ENCODE assay signal across 17 mouse cellular contexts in the genomic region with DNA sequence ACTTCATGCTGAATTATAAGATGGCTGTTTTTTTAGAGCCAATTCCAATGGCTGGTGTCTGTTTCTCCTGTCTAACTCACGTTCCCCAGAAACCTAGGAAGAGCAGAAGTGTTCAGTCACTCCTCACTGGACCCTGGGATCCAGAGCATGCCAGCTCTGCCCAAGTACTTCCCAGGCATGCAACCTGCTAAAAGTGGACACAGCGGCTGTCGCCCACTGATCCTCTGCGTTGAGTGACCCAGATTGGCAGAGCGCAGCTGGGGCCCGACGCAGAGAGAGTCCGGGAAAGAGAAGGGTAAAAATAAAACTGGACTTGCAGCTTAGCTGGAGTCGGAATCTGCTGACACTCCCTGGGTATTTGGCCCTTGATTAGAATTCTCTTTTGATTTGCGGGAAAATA. TPM values are rescaled to one million over a fixed set of nuclear protein-coding genes. Genes with fewer than 3 reads are reported as not detected.
DNase-seq lines count a peak whose midpoint lies in the region; ATAC-seq lines count a peak whose summit lies in the region.
"Had no signal": no experiment of that assay in that cellular context is flagged by ENCODE, and none has a peak within 500 bp of the region (broad histone marks: within the 10 kb centered on the region; RNA-seq: fewer than 3 reads in every experiment).

No protein-coding gene starts in this region.

- H3K27ac ChIP-seq in heart, embryonic 10.5 days, result no peak overlapping the region
- no peak overlapping the region for H3K27ac ChIP-seq in heart, embryonic 15.5 days
- H3K27ac ChIP-seq in kidney, embryonic 14.5 days (ENCODE audit: low read depth, low read length), result no peak overlapping the region
- H3K27ac ChIP-seq in forebrain, embryonic 10.5 days, result no peak overlapping the region
- H3K27ac ChIP-seq: forebrain, embryonic 13.5 days; left cerebral cortex, adult 2 months; limb, embryonic 12.5 days; liver, embryonic 15.5 days; stomach, postnatal 0 days had no signal

- no peak overlapping the region for H3K4me3 ChIP-seq in heart, embryonic 10.5 days
- H3K4me3 ChIP-seq in heart, embryonic 15.5 days, result no peak overlapping the region
- no peak overlapping the region for H3K4me3 ChIP-seq in kidney, embryonic 14.5 days (ENCODE audit: low read length)
- no peak overlapping the region for H3K4me3 ChIP-seq in forebrain, embryonic 10.5 days
- H3K4me3 ChIP-seq: forebrain, embryonic 13.5 days; left cerebral cortex, adult 2 months; limb, embryonic 12.5 days; liver, embryonic 15.5 days had no signal

- H3K4me1 ChIP-seq in heart, embryonic 10.5 days, result peaks cover 2% of the 10 kb centered on the region; the same call in 1 of the 2 replicates
- no peaks in the 10 kb centered on the region for H3K4me1 ChIP-seq in heart, embryonic 15.5 days (replicated peaks)
- H3K4me1 ChIP-seq in kidney, embryonic 14.5 days (ENCODE audit: control insufficient read depth, insufficient read depth, low read length), result no peaks in the 10 kb centered on the region
- peaks cover 11% of the 10 kb centered on the region for H3K4me1 ChIP-seq in forebrain, embryonic 10.5 days
- H3K4me1 ChIP-seq: liver, embryonic 15.5 days had no signal

- H3K27me3 ChIP-seq in heart, embryonic 10.5 days (ENCODE audit: insufficient read depth, poor library complexity, severe bottlenecking), result peaks cover 38% of the 10 kb centered on the region
- peaks cover 11% of the 10 kb centered on the region; the same call in 1 of the 2 replicates for H3K27me3 ChIP-seq in heart, embryonic 15.5 days
- H3K27me3 ChIP-seq in kidney, embryonic 14.5 days (ENCODE audit: control insufficient read depth, insufficient read depth, low read length), result no peaks in the 10 kb centered on the region
- no peaks in the 10 kb centered on the region for H3K27me3 ChIP-seq in forebrain, embryonic 10.5 days (ENCODE audit: poor library complexity, severe bottlenecking)
- H3K27me3 ChIP-seq: forebrain, embryonic 13.5 days; limb, embryonic 12.5 days; liver, embryonic 15.5 days had no signal

- DNase-seq in heart, adult 11 months, result peak; percentile 97
- DNase-seq in heart, embryonic 10.5 days (ENCODE audit: low spot score), result no peak
- peak; percentile 35 for DNase-seq in Muller cell, postnatal 12 days (ENCODE audit: inconsistent ontology term)
- DNase-seq in cerebellum, postnatal 14 days, result peak; percentile 22 to 30
- no peak for DNase-seq in forebrain, embryonic 10.5 days (ENCODE audit: extremely low spot score, low spot score)
- DNase-seq in natural killer cell, adult 2 months (ENCODE audit: low spot score in 2 of 2), result no peak
- DNase-seq: adrenal gland, adult 8-10 months; lung, postnatal 36 days; thymus, postnatal 25 days had no signal

- no peaks in the 10 kb centered on the region for H3K9me3 ChIP-seq in heart, embryonic 10.5 days
- H3K9me3 ChIP-seq in heart, embryonic 15.5 days (replicated peaks), result no peaks in the 10 kb centered on the region
- H3K9me3 ChIP-seq in kidney, embryonic 14.5 days (ENCODE audit: control insufficient read depth, low read length), result no peaks in the 10 kb centered on the region
- H3K9me3 ChIP-seq in forebrain, embryonic 10.5 days, result no peaks in the 10 kb centered on the region
- H3K9me3 ChIP-seq: forebrain, embryonic 13.5 days; limb, embryonic 12.5 days; liver, embryonic 15.5 days had no signal

- no peaks in the 10 kb centered on the region for H3K36me3 ChIP-seq in heart, embryonic 10.5 days
- no peaks in the 10 kb centered on the region for H3K36me3 ChIP-seq in heart, embryonic 15.5 days
- H3K36me3 ChIP-seq in kidney, embryonic 14.5 days (ENCODE audit: control insufficient read depth, insufficient read depth, low read length), result no peaks in the 10 kb centered on the region
- H3K36me3 ChIP-seq in forebrain, embryonic 10.5 days (replicated peaks), result no peaks in the 10 kb centered on the region
- H3K36me3 ChIP-seq: limb, embryonic 12.5 days; liver, embryonic 15.5 days had no signal

- 0 out of 2 replicates have a peak overlapping the region, but pooled peaks have one; percentile 14 for H3K4me2 ChIP-seq in heart, embryonic 15.5 days
- H3K4me2 ChIP-seq in kidney, embryonic 14.5 days (replicated peaks; ENCODE audit: low read depth, low read length), result no peak overlapping the region
- H3K4me2 ChIP-seq: forebrain, embryonic 13.5 days; limb, embryonic 12.5 days; liver, embryonic 15.5 days; midbrain, embryonic 11.5 days had no signal

- no peak overlapping the region for H3K9ac ChIP-seq in heart, embryonic 15.5 days
- no peak overlapping the region for H3K9ac ChIP-seq in kidney, embryonic 14.5 days (ENCODE audit: low read depth, low read length)
- H3K9ac ChIP-seq: forebrain, embryonic 13.5 days; limb, embryonic 12.5 days; liver, embryonic 15.5 days had no signal

- ATAC-seq in heart, embryonic 15.5 days (replicated peaks; ENCODE audit: insufficient number of reproducible peaks, insufficient read depth, low FRiP score, low read depth), result no peak
- ATAC-seq in kidney, embryonic 14.5 days (ENCODE audit: low FRiP score, low TSS enrichment), result no peak
- ATAC-seq: forebrain, embryonic 13.5 days had no signal

- 73% methylated on average over 10 of the region's 10 CpGs for WGBS in heart, embryonic 10.5 days
- WGBS in heart, embryonic 15.5 days, result 52% methylated on average over 10 of the region's 10 CpGs
- 86% methylated on average over 10 of the region's 10 CpGs for WGBS in kidney, embryonic 14.5 days
- WGBS in forebrain, embryonic 10.5 days, result 88% methylated on average over 10 of the region's 10 CpGs

RNA-seq across cellular contexts. Expression of a gene that starts 15.1 kb away (rescaled TPM):
- polyA plus RNA-seq in heart, embryonic 10.5 days (2016; fragmentation: Nextera tagmentation; extraction: Ambion mirVana), result 20.8 and 30.1 TPM in 2 replicates
- 26.4 and 30.2 TPM in 2 replicates for polyA plus RNA-seq in heart, embryonic 15.5 days (2015; fragmentation: Nextera tagmentation; extraction: Ambion mirVana)
- 36.7 and 48.9 TPM in 2 replicates for polyA plus RNA-seq in kidney, embryonic 14.5 days (2014; fragmentation: Nextera tagmentation; extraction: Ambion mirVana)
- 26.6 and 28.3 TPM in 2 replicates for polyA plus RNA-seq in forebrain, embryonic 10.5 days (2016; fragmentation: Nextera tagmentation; extraction: Ambion mirVana)

Comparison
In these comparisons a context has a peak if more than half of its experiments do, and no peak if none do; other contexts are left out.
1. DNase-seq: peak in heart, adult 11 months (single experiment), Muller cell, postnatal 12 days (single experiment) and cerebellum, postnatal 14 days (2 of 2); none in heart, embryonic 10.5 days (single experiment), forebrain, embryonic 10.5 days (single experiment) and natural killer cell, adult 2 months (0 of 2).